Mouse (Mus musculus): ENCODE data around the gene Slc9a1.

DNA sequence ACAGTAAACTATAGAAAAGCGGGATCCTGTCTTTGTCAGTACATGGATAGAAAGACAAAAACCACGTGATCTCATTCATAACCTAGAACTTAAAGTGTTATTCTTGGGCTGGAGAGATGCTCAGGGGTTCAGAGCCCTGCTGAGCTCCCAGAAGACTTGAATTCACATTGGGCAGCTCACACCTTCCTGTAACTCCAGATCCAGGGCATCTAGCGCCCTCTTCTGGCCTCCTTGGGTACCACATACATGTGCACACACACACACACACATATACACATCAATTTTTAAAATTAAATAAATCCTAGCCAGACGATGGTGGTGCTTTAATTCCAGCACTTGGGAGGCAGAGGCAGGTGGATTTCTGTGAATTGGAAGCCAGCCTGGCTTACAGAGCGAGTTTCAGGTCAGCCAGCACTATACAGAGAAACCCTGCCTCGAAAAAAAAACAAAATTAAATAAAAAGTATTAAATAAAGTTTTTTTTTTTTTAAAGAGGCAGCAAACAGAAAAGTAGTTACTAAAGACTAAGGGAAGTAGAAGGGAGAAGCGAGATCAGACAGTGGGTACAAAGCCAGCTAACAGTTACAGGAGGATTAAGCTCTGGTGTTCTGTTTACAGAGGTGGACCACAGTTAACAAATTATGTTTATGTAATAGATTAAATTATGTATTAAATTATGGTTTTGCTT lies 101.8 kb downstream of the Slc9a1 start:
- 0 out of 2 replicates have a peak, but pooled peaks have one; percentile 4 for TF ChIP-seq CTCF (IDR thresholded peaks at IDR 0.05; ENCODE audit: low read depth)
- TF ChIP-seq EP300 (IDR thresholded peaks at IDR 0.05; ENCODE audit: low read depth): no peak

Measured in heart, postnatal 0 days (tissue).